14 mouse cellular contexts compared by ENCODE assay signal in genomic region chr9:44127351-44127801, GRCm38 (mm10). TPM values are rescaled to one million over a fixed set of nuclear protein-coding genes. Genes with fewer than 3 reads are reported as not detected.
DNase-seq lines count a peak whose midpoint lies in the region; ATAC-seq and TF ChIP-seq lines count a peak whose summit lies in the region.
"Had no signal": no experiment of that assay in that cellular context is flagged by ENCODE, and none has a peak within 500 bp of the region (broad histone marks: within the 10 kb centered on the region; RNA-seq: fewer than 3 reads in every experiment).

No protein-coding gene starts in this region.

- H3K4me3 ChIP-seq in heart, embryonic 15.5 days = no peak overlapping the region
- no peak overlapping the region for H3K4me3 ChIP-seq in heart, embryonic 11.5 days (ENCODE audit: low read depth, low read length)
- H3K4me3 ChIP-seq in ES-Bruce4 (ENCODE audit: low read depth, low read length) = no peak overlapping the region
- no peak overlapping the region for H3K4me3 ChIP-seq in MEL (ENCODE audit: control insufficient read depth in 1 of 2, insufficient read depth in 1 of 2, low read depth in 2 of 2, low read length in 2 of 2)
- no peak overlapping the region for H3K4me3 ChIP-seq in kidney, embryonic 15.5 days (replicated peaks)
- H3K4me3 ChIP-seq: embryonic facial prominence, embryonic 12.5 days had no signal

- ATAC-seq in heart, embryonic 15.5 days (replicated peaks; ENCODE audit: insufficient number of reproducible peaks, insufficient read depth, low FRiP score, low read depth) = no peak
- ATAC-seq in heart, embryonic 11.5 days (replicated peaks; ENCODE audit: insufficient number of reproducible peaks, low FRiP score, low TSS enrichment) = no peak
- ATAC-seq in kidney, embryonic 15.5 days (replicated peaks; ENCODE audit: low FRiP score) = no peak
- ATAC-seq: forebrain, embryonic 14.5 days had no signal

- no peak overlapping the region for H3K9ac ChIP-seq in heart, embryonic 15.5 days
- H3K9ac ChIP-seq in heart, embryonic 11.5 days (ENCODE audit: low read depth, low read length) = no peak overlapping the region
- H3K9ac ChIP-seq in ES-Bruce4 (ENCODE audit: low read depth, poor library complexity, severe bottlenecking) = peak overlapping the region; percentile 51
- no peak overlapping the region for H3K9ac ChIP-seq in MEL (ENCODE audit: control insufficient read depth, low read depth, low read length, poor library complexity, severe bottlenecking)
- H3K9ac ChIP-seq in kidney, embryonic 15.5 days = no peak overlapping the region
- H3K9ac ChIP-seq: embryonic facial prominence, embryonic 12.5 days; liver, embryonic 14.5 days had no signal

- peak overlapping the region; percentile 55 for H3K27ac ChIP-seq in heart, embryonic 15.5 days
- H3K27ac ChIP-seq in heart, embryonic 11.5 days (ENCODE audit: low read depth, low read length) = no peak overlapping the region
- H3K27ac ChIP-seq in ES-Bruce4 (ENCODE audit: insufficient read depth, low read length) = peak overlapping the region; percentile 97
- H3K27ac ChIP-seq in MEL (ENCODE audit: control insufficient read depth, low read depth, low read length) = no peak overlapping the region
- peak overlapping the region; percentile 33 for H3K27ac ChIP-seq in kidney, embryonic 15.5 days
- H3K27ac ChIP-seq: embryonic facial prominence, embryonic 12.5 days; liver, embryonic 14.5 days had no signal

- DNase-seq in MEL (ENCODE audit: low read depth, low spot score) = no peak
- no peak for DNase-seq in ovary, postnatal 14 days (ENCODE audit: low spot score)
- no peak for DNase-seq in frontal cortex, postnatal 10 days (ENCODE audit: low spot score in 2 of 2)
- DNase-seq: cerebellum, adult 8-10 months; midbrain, embryonic 14.5 days had no signal

- no peaks in the 10 kb centered on the region for H3K9me3 ChIP-seq in heart, embryonic 15.5 days (replicated peaks)
- H3K9me3 ChIP-seq in heart, embryonic 11.5 days (replicated peaks; ENCODE audit: control insufficient read depth, low read length) = no peaks in the 10 kb centered on the region
- no peaks in the 10 kb centered on the region for H3K9me3 ChIP-seq in ES-Bruce4 (replicated peaks; ENCODE audit: control insufficient read depth, insufficient read depth, low read length, poor library complexity, severe bottlenecking)
- no peaks in the 10 kb centered on the region for H3K9me3 ChIP-seq in MEL (replicated peaks; ENCODE audit: insufficient read depth, low read length)
- no peaks in the 10 kb centered on the region for H3K9me3 ChIP-seq in kidney, embryonic 15.5 days (replicated peaks)
- H3K9me3 ChIP-seq: embryonic facial prominence, embryonic 12.5 days had no signal

- no peaks in the 10 kb centered on the region for H3K36me3 ChIP-seq in heart, embryonic 15.5 days
- H3K36me3 ChIP-seq in heart, embryonic 11.5 days (ENCODE audit: control insufficient read depth, insufficient read depth, low read length) = no peaks in the 10 kb centered on the region
- no peaks in the 10 kb centered on the region for H3K36me3 ChIP-seq in ES-Bruce4 (ENCODE audit: control insufficient read depth, insufficient read depth, low read length, poor library complexity, severe bottlenecking)
- peaks cover 0 to 2% of the 10 kb centered on the region in 2 experiments; a peak in 1 of 4 replicates for H3K36me3 ChIP-seq in MEL (ENCODE audit: control insufficient read depth in 1 of 2, insufficient read depth in 2 of 2, low read length in 2 of 2)
- H3K36me3 ChIP-seq in kidney, embryonic 15.5 days = no peaks in the 10 kb centered on the region
- H3K36me3 ChIP-seq: embryonic facial prominence, embryonic 12.5 days had no signal

- no peak for TF ChIP-seq RAD21 in MEL (IDR thresholded peaks at IDR 0.05; ENCODE audit: low read depth, low read length)

- 48% methylated on average over 3 of the region's 3 CpGs for WGBS in heart, embryonic 15.5 days
- WGBS in heart, embryonic 11.5 days (ENCODE audit: insufficient replicate concordance) = 57% methylated on average over 3 of the region's 3 CpGs
- WGBS in kidney, embryonic 15.5 days = 54% methylated on average over 3 of the region's 3 CpGs

- TF ChIP-seq EP300 in ES-Bruce4 (IDR thresholded peaks at IDR 0.05; ENCODE audit: insufficient read depth, low read depth, low read length) (0 out of 2 replicates have a peak, but pooled peaks have one; percentile 70), MEL (IDR thresholded peaks at IDR 0.05; ENCODE audit: low read depth in 1 of 2, low read length in 2 of 2) (no peak)

- no peak overlapping the region for H3K4me2 ChIP-seq in heart, embryonic 15.5 days
- no peak overlapping the region for H3K4me2 ChIP-seq in heart, embryonic 11.5 days
- H3K4me2 ChIP-seq in kidney, embryonic 15.5 days = no peak overlapping the region
- H3K4me2 ChIP-seq: embryonic facial prominence, embryonic 12.5 days had no signal

- no peaks in the 10 kb centered on the region for H3K27me3 ChIP-seq in heart, embryonic 15.5 days
- H3K27me3 ChIP-seq in heart, embryonic 11.5 days (ENCODE audit: control insufficient read depth, insufficient read depth, low read length) = no peaks in the 10 kb centered on the region
- H3K27me3 ChIP-seq in ES-Bruce4 (ENCODE audit: control insufficient read depth, insufficient read depth, low read length, poor library complexity, severe bottlenecking) (no peaks in the 10 kb centered on the region), MEL (ENCODE audit: control insufficient read depth in 1 of 2, insufficient read depth in 2 of 2, low read length in 2 of 2) (peaks cover under 1 to 1% of the 10 kb centered on the region in 2 experiments; a peak in 3 of 4 replicates)
- H3K27me3 ChIP-seq in kidney, embryonic 15.5 days = no peaks in the 10 kb centered on the region

- TF ChIP-seq CTCF in ES-Bruce4 (IDR thresholded peaks at IDR 0.05; ENCODE audit: low read depth, low read length) = no peak
- TF ChIP-seq CTCF in MEL (IDR thresholded peaks at IDR 0.05 in 2 of 3, conservative IDR thresholded peaks at IDR 0.05 in 1 of 3; ENCODE audit: control insufficient read depth in 1 of 3, insufficient read depth in 1 of 3, low read depth in 2 of 3, low read length in 3 of 3, poor library complexity in 1 of 3, severe bottlenecking in 1 of 3) = no peak

- H3K4me1 ChIP-seq in heart, embryonic 15.5 days (replicated peaks) = peaks cover 52% of the 10 kb centered on the region
- H3K4me1 ChIP-seq in heart, embryonic 11.5 days (ENCODE audit: control insufficient read depth, insufficient read depth, low read length) = peaks cover 23% of the 10 kb centered on the region
- H3K4me1 ChIP-seq in ES-Bruce4 (ENCODE audit: control insufficient read depth, insufficient read depth, low read length) (peaks cover 10% of the 10 kb centered on the region), MEL (ENCODE audit: control insufficient read depth in 1 of 2, insufficient read depth in 2 of 2, low read length in 2 of 2) (peaks cover 0 to 6% of the 10 kb centered on the region in 2 experiments; a peak in 1 of 4 replicates)
- H3K4me1 ChIP-seq in kidney, embryonic 15.5 days = peaks cover 58% of the 10 kb centered on the region

- TF ChIP-seq POLR2A in ES-Bruce4 (IDR thresholded peaks at IDR 0.05; ENCODE audit: insufficient read depth, low read length) (no peak), MEL (IDR thresholded peaks at IDR 0.05; ENCODE audit: control insufficient read depth in 1 of 2, insufficient read depth in 1 of 2, low read depth in 1 of 2, low read length in 2 of 2, poor library complexity in 1 of 2) (no peak)

- H3K79me2 ChIP-seq in MEL (ENCODE audit: control insufficient read depth, insufficient read depth, low read length, poor library complexity) = no peaks in the 10 kb centered on the region

RNA-seq across cellular contexts. Expression of gene Mcam, which starts 6.9 kb away (rescaled TPM):
- polyA plus RNA-seq in heart, embryonic 15.5 days (2015; fragmentation: Nextera tagmentation; extraction: Ambion mirVana) = 93.4 and 102 TPM in 2 replicates
- polyA plus RNA-seq in heart, embryonic 11.5 days (2014; fragmentation: Nextera tagmentation; extraction: Ambion mirVana) = 86.2 and 105 TPM in 2 replicates
- polyA plus RNA-seq in ES-Bruce4 (2011; ENCODE audit: insufficient read depth, insufficient read length, low read depth, missing spikeins) (57.6 and 58.0 TPM in 2 replicates), MEL (2012; ENCODE audit: insufficient read depth in 1 of 2, insufficient read length in 2 of 2, low read depth in 1 of 2, low replicate concordance in 2 of 2, missing spikeins in 1 of 2) (under 1 TPM in 1 of 2 experiments, not detected in 1; 0.88 TPM)
- total RNA-seq in MEL (2012; rRNA removed) = 0.10 and 0.15 TPM in 2 replicates
- polyA plus RNA-seq in kidney, embryonic 15.5 days (2015; fragmentation: Nextera tagmentation; extraction: Ambion mirVana) = 44.2 and 47.0 TPM in 2 replicates

RNA-seq across cellular contexts. Expression of gene Rnf26, which starts 14.1 kb away (rescaled TPM):
- polyA plus RNA-seq in heart, embryonic 15.5 days (2015; fragmentation: Nextera tagmentation; extraction: Ambion mirVana) = 28.7 and 39.9 TPM in 2 replicates
- 35.2 and 38.2 TPM in 2 replicates for polyA plus RNA-seq in heart, embryonic 11.5 days (2014; fragmentation: Nextera tagmentation; extraction: Ambion mirVana)
- polyA plus RNA-seq in ES-Bruce4 (2011; ENCODE audit: insufficient read depth, insufficient read length, low read depth, missing spikeins) (34.1 and 34.3 TPM in 2 replicates), MEL (2012; ENCODE audit: insufficient read depth in 1 of 2, insufficient read length in 2 of 2, low read depth in 1 of 2, low replicate concordance in 2 of 2, missing spikeins in 1 of 2) (10 to 100 TPM in 1 of 2 experiments, not detected in 1; 55.1 TPM)
- total RNA-seq in MEL (2012; rRNA removed) = 13.3 and 14.0 TPM in 2 replicates
- 70.9 and 78.3 TPM in 2 replicates for polyA plus RNA-seq in kidney, embryonic 15.5 days (2015; fragmentation: Nextera tagmentation; extraction: Ambion mirVana)

RNA-seq across cellular contexts. Expression of gene Gm49380, which starts 14.1 kb away (rescaled TPM):
- 0.05 and 0.13 TPM in 2 replicates for polyA plus RNA-seq in heart, embryonic 15.5 days (2015; fragmentation: Nextera tagmentation; extraction: Ambion mirVana)
- 0.28 TPM in 1 of 2 replicates, not detected in the other for polyA plus RNA-seq in heart, embryonic 11.5 days (2014; fragmentation: Nextera tagmentation; extraction: Ambion mirVana)
- polyA plus RNA-seq in ES-Bruce4 (2011; ENCODE audit: insufficient read depth, insufficient read length, low read depth, missing spikeins) (0.49 and 0.67 TPM in 2 replicates), MEL (2012; ENCODE audit: insufficient read depth in 1 of 2, insufficient read length in 2 of 2, low read depth in 1 of 2, low replicate concordance in 2 of 2, missing spikeins in 1 of 2) (under 1 TPM in 1 of 2 experiments, not detected in 1; 0.24 TPM)
- not detected in 2 replicates for total RNA-seq in MEL (2012; rRNA removed)
- polyA plus RNA-seq in kidney, embryonic 15.5 days (2015; fragmentation: Nextera tagmentation; extraction: Ambion mirVana) = 0.17 and 0.21 TPM in 2 replicates
- total RNA-seq: neutrophil, adult 5-6 weeks had no signal

RNA-seq across cellular contexts. Expression of gene C1qtnf5, which starts 20.3 kb away (rescaled TPM):
- 3.8 TPM in 2 replicates for polyA plus RNA-seq in heart, embryonic 15.5 days (2015; fragmentation: Nextera tagmentation; extraction: Ambion mirVana)
- 0.43 and 1.2 TPM in 2 replicates for polyA plus RNA-seq in heart, embryonic 11.5 days (2014; fragmentation: Nextera tagmentation; extraction: Ambion mirVana)
- polyA plus RNA-seq in ES-Bruce4 (2011; ENCODE audit: insufficient read depth, insufficient read length, low read depth, missing spikeins) (not detected in 2 replicates), MEL (2012; ENCODE audit: insufficient read depth in 1 of 2, insufficient read length in 2 of 2, low read depth in 1 of 2, low replicate concordance in 2 of 2, missing spikeins in 1 of 2) (under 1 TPM in 1 of 2 experiments, not detected in 1; 0.13 TPM)
- 0.19 TPM in 1 of 2 replicates, not detected in the other for total RNA-seq in MEL (2012; rRNA removed)
- polyA plus RNA-seq in kidney, embryonic 15.5 days (2015; fragmentation: Nextera tagmentation; extraction: Ambion mirVana) = 4.5 and 5.2 TPM in 2 replicates
- total RNA-seq: neutrophil, adult 5-6 weeks had no signal

RNA-seq across cellular contexts. Expression of gene Mfrp, which starts 25.8 kb away (rescaled TPM):
- polyA plus RNA-seq in heart, embryonic 15.5 days (2015; fragmentation: Nextera tagmentation; extraction: Ambion mirVana) = not detected in 2 replicates
- polyA plus RNA-seq in heart, embryonic 11.5 days (2014; fragmentation: Nextera tagmentation; extraction: Ambion mirVana) = 0.16 TPM in 1 of 2 replicates, not detected in the other
- polyA plus RNA-seq in ES-Bruce4 (2011; ENCODE audit: insufficient read depth, insufficient read length, low read depth, missing spikeins) (not detected in 2 replicates), MEL (2012; ENCODE audit: insufficient read depth in 1 of 2, insufficient read length in 2 of 2, low read depth in 1 of 2, low replicate concordance in 2 of 2, missing spikeins in 1 of 2) (under 1 TPM in 1 of 2 experiments, not detected in 1; 0.10 TPM)
- total RNA-seq in MEL (2012; rRNA removed) = not detected in 2 replicates
- polyA plus RNA-seq in kidney, embryonic 15.5 days (2015; fragmentation: Nextera tagmentation; extraction: Ambion mirVana) = 0.13 TPM in 1 of 2 replicates, not detected in the other
- total RNA-seq: heart, postnatal 36 days; neutrophil, adult 5-6 weeks had no signal
- polyA plus RNA-seq: forebrain, embryonic 14.5 days; liver, embryonic 14.5 days had no signal

Comparison
In these comparisons a context has a peak if more than half of its experiments do, and no peak if none do; other contexts are left out.
1. H3K27ac ChIP-seq: peak in heart, embryonic 15.5 days (single experiment), ES-Bruce4 (single experiment) and kidney, embryonic 15.5 days (single experiment); none in heart, embryonic 11.5 days (single experiment) and MEL (single experiment).
2. RNA of gene Mcam, which starts 6.9 kb away (polyA plus RNA-seq): 93.4 to 102 TPM in heart, embryonic 15.5 days, 86.2 to 105 TPM in heart, embryonic 11.5 days, 57.6 to 58.0 TPM in ES-Bruce4 and 44.2 to 47.0 TPM in kidney, embryonic 15.5 days; 0.88 TPM in MEL; every median in the first group is over 10 times any median in the second.